Mouse (Mus musculus): ENCODE results near the gene Mysm1. TPM values are rescaled to one million over a fixed set of nuclear protein-coding genes. Genes with fewer than 3 reads are reported as not detected.

Mysm1 gene
- total RNA-seq, 2 experiments from 2014 or later = 8.2 to 9.8 TPM

DNA sequence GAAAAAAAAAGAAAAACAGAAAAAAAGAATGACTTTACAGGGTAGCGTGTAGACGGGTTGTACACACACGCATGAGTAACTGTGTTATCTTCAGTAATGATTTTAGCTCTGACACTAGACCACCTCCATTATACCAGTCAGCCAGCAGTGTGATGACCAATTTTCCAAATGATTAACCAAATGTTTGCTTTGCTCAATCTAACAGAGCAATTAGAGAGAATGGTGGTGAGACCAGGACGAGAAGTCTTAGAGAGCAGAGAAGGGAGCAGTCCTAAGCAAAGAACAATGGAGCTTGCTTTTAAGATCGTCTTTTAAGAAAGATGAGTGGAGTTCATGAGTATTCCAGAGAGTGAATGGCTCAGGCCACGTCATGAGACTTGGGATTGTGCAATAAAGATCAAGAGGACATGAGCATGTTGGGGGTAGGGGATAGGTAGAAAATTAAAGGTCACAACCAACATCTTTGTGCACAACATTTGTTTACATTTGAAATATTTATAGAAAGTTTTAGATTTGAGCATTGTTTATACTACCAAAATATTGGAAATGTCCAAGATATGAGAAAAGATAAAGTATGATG, 26.4 kb upstream of the Mysm1 start:
- no peak for DNase-seq
- H3K4me3 ChIP-seq = no peak overlapping the region
- intact Hi-C loops (cut with DNase I) = loop anchor here (5.0 kb wide), 1 partner anchor 287 kb away; no protein-coding TSS in a partner anchor
- no peak overlapping the region for H3K27ac ChIP-seq
- no peak for TF ChIP-seq CTCF (IDR thresholded peaks at IDR 0.05)

DNA sequence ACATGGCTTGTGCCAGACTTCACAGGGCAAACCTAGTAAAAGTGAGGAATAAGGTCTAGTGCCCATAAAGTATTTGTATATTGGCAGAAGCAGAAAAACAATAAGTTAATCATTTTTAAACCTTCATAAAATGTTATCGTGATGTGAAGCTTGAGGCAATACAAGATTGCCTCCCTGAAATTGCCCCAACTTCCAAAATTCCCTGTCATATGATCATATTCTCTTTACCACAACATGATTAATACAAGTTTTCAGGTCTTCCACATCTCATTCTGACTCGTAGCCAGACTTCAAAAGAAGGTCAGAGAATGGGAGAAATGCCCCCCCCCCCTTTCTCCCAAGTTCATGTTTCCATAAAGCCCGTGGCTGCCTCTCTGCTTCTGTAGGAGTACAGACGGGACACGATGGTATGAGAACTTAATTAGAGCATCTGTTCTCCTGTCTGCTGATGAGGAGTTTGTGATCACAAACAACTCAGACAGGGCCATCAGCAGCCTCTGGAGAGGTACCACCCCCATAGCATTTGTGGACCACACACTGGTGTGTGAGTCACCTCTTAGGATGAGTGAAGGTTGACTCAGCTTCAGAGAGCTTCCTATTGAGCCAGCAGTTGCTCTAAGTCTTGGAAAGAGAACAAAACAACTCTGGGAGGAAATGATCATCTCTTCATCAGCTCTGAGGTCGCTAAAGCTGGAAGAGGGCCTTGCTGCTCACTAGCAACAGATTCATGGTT, 22.3 kb upstream of the Mysm1 start:
- no peak overlapping the region for H3K27ac ChIP-seq
- intact Hi-C loops (cut with DNase I) = no loop called here
- H3K4me3 ChIP-seq = no peak overlapping the region
- no peak for DNase-seq
- no peak for TF ChIP-seq CTCF (IDR thresholded peaks at IDR 0.05)

DNA sequence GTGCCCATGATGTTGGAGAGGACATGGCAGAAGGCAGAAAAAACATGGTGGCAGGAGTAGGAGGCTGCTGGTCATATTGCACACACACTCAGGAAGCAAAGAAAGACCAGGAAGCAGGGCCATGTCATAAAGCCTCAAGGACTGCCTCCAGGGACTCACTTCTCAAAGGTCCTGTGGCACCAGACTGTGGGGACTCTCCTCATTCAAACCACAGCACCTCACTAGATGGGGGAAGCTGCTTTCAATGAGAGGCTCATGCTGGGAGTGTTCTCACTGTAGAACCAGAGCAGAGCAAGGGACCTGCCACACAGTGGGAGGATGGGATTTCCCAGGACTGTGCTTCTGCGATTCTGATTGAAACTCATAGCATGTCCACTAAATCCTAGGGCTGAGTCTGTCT, 21.2 kb upstream of the Mysm1 start:
- DNase-seq = no peak
- intact Hi-C loops (cut with DNase I) = no loop called here
- Histone ChIP-seq H3K4me3 (no peak overlapping the region), H3K27ac (no peak overlapping the region)
- TF ChIP-seq CTCF (IDR thresholded peaks at IDR 0.05) = no peak

DNA sequence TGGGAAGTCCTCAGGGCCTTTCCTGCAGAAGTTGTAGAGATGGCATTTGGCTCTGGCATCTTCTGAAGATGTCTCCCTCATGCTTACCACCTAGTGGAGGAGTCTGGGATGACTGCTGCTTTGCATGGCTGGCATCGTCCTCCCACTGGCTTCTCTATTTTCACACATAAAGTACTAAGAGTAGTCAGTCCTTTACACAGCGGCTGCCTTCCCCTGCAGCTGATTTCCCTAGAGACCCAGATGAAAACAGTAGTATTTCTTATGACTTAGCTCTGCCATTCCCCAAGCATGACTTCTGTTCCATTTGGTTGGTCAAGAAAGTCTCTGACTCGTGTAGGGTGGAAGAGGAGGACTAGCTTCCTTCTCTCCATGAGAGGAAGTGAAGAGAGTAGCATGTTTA, 20.3 kb upstream of the Mysm1 start:
- H3K27ac ChIP-seq = no peak overlapping the region
- intact Hi-C loops (cut with DNase I) = no loop called here
- peak; percentile 20; the same call in 1 of the 2 replicates for TF ChIP-seq CTCF (IDR thresholded peaks at IDR 0.05)
- H3K4me3 ChIP-seq = no peak overlapping the region
- DNase-seq = no peak

DNA sequence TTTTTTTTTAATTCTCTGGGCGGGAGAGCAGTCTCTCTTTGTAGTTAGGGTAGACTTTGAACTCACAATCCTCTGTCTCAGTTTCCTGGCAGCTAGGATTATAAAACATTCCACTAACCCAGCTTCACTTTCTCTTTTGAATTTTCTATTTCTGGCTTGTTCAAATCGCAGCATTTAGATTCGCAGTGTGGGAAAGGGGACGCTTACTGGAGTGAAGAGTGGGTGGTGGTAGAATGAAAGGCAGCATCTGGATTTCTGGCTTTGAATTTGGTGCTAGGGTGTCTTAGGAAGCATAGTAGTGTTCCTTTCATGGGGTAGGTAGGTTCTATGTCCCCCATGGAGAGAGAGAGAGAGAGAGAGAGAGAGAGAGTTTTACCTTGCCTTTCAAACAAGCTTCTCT, 17.0 kb upstream of the Mysm1 start:
- H3K4me3 ChIP-seq = no peak overlapping the region
- no peak overlapping the region for H3K27ac ChIP-seq
- intact Hi-C loops (cut with DNase I) = no loop called here
- TF ChIP-seq CTCF (IDR thresholded peaks at IDR 0.05) = no peak
- DNase-seq = no peak

DNA sequence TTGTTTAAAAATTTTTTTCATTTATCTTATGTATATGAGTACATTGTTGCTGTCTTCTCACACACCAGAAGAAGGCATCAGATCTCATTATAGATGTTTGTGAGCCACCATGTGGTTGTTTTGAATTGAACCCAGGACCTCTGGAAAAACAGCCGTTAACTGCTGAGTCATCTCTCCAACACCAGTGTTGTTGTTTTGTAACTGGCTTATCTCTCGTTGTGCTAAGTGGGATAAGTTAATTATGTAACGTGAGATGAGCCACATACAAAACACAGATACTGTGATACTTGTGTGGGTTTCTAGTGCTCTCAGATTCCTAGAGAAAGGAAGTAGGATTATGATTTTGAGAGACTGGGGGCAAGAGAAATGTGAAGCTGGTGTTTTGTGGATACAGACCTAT, 11.3 kb upstream of the Mysm1 start:
- no peak for TF ChIP-seq CTCF (IDR thresholded peaks at IDR 0.05)
- intact Hi-C loops (cut with DNase I) = no loop called here
- Histone ChIP-seq H3K4me3 (no peak overlapping the region), H3K27ac (no peak overlapping the region)
- DNase-seq = no peak

DNA sequence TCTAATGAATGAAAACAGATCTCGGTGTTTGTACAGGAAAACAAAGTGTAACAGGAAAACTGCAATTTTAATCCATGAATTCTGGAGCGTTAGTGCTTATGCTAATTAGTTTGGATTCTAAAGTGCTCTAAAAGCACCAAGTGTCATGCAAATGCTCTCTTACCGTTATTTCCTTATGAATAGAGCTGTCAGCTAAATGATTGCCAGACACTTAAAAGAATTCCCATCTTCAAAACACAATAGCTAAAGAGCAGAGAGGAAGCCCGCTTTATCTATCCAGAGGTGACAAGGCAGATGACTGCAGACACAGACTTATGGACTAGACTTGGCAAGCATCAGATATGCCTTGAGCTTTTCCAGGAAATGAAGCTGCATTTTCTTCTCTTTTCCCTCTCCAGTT, 8.8 kb upstream of the Mysm1 start:
- no peak overlapping the region for H3K27ac ChIP-seq
- no peak for TF ChIP-seq CTCF (IDR thresholded peaks at IDR 0.05)
- intact Hi-C loops (cut with DNase I) = no loop called here
- H3K4me3 ChIP-seq = no peak overlapping the region
- no peak for DNase-seq

DNA sequence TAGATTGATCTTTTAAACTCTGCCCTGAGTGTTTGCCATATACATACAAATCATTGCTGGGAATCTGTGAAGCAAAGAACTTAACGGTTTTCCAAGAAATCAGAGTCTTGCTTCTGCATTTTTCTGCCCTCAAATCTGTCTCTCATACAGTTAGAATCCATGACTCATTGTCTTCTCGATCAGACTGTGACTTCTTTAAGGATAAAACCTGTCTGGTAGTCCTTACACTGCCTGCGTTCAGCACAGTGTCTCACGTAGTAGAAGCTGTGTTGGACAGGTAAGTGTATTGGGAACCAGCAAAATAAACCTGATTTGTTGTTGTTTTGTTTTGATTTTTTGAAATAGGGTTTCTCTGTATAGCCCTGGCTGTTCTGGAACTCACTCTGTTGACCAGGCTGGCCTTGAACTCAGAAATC, 608 bp upstream of the Mysm1 start:
- TF ChIP-seq CTCF (IDR thresholded peaks at IDR 0.05) = no peak
- intact Hi-C loops (cut with DNase I) = no loop called here
- no peak for DNase-seq
- Histone ChIP-seq H3K27ac (peak overlapping the region; percentile 94), H3K4me3 (peak overlapping the region; percentile 95)

DNA sequence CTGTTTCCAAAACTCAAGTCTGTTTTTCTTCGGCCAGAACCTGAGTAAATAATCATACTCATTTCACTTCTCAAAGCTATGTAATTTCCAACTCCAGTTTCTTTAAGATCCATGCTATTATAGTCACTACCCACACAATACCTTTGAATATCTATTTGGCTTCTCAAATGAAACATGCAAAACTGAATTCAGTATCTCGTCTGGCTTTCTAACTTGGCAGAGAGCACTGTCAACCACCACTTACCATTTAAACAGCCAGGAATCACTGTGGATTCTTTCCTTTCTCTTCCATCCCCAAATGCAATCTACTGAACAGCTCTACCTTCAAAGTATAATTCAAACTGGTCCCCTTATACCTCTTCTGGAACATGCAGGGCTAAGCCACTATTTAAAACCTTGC, 5.6 kb downstream of the Mysm1 start:
- no peak overlapping the region for H3K4me3 ChIP-seq
- H3K27ac ChIP-seq = no peak overlapping the region
- intact Hi-C loops (cut with DNase I) = no loop called here
- DNase-seq = no peak
- no peak for TF ChIP-seq CTCF (IDR thresholded peaks at IDR 0.05)

DNA sequence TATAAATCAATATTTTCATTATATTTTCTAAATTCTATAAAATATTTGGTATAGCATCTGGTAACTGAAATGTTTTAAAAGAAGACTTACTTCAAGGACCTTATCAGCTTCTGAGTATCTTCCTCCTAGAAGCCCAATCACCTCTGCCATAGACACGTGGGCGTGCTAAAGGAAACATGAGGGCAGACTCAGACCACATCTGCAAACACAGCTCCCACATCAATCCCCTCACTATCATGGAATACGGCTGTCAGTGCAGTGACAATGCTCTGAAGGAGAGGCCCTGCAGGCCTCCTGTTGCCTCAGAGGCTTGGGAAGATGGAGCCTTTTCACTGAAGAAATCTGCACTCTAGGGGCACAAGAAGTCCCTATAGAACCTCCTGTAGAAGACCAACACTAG, 26.1 kb downstream of the Mysm1 start:
- intact Hi-C loops (cut with DNase I) = loop anchor here (10.0 kb wide), 1 partner anchor 378 kb away; no protein-coding TSS in a partner anchor
- no peak for TF ChIP-seq CTCF (IDR thresholded peaks at IDR 0.05)
- DNase-seq = no peak
- no peak overlapping the region for H3K27ac ChIP-seq
- H3K4me3 ChIP-seq = no peak overlapping the region

DNA sequence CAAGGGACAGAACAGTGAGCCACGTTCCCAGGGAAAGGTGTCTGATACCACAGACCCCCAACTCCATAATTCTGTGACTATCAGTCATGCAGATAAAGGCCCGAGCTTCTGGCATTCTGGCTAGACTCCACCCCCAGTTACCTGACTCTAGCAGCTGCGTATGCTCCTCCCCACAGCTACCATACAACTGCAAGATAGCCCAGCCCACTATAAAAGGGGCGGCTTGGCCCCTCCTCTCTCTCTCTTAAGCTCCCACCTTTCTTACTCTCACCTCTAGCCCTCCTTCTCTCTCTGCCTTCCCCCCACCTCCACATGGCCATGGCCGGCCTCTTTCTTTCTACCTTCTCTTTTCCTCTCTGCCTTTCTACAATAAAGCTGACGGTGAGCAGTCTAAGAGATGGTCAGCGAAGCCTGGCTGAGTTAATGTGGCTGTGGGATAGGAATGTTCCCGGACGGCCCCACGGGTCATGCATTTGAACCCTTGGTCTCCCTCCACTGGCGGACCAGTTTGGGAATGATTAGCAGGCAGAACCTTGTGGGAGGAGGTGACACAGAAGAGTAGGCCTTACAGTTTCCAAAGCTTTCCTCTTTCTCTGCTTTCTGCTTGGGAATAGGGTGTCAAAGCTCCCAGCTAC, 37.6 kb downstream of the Mysm1 start:
- intact Hi-C loops (cut with DNase I) = no loop called here
- no peak for TF ChIP-seq CTCF (IDR thresholded peaks at IDR 0.05)
- DNase-seq = no peak
- Histone ChIP-seq H3K27ac (no peak overlapping the region), H3K4me3 (no peak overlapping the region)

DNA sequence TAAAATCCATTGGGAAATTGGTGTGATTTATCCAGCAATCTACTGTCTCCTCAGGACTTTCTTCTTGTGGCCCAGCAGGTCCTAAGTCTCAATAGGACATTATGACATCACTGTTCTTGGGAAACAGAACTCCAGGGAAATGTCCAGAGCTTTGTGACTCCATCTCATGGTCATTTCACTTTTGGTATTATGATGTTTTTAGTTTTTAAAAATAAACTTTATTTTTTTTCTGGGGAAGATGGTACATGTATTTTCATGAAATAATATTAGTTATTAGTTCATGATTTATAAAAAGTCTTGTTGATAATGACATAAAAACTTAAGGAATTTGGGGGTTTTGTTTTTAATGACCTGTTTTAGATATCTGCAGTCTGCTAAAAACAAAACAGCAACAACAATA, 50.2 kb downstream of the Mysm1 start, which contains the start of gene Eqtn:
Gene Eqtn (minus strand): TSS at position 101 of the 400 bp plus-strand sequence.
- no peak for TF ChIP-seq CTCF (IDR thresholded peaks at IDR 0.05)
- no peak within 1 kb of the TSS for H3K27ac ChIP-seq
- no peak within 1 kb of the TSS for H3K4me3 ChIP-seq
- no peak for DNase-seq
- intact Hi-C loops (cut with DNase I) = no loop called here

DNA sequence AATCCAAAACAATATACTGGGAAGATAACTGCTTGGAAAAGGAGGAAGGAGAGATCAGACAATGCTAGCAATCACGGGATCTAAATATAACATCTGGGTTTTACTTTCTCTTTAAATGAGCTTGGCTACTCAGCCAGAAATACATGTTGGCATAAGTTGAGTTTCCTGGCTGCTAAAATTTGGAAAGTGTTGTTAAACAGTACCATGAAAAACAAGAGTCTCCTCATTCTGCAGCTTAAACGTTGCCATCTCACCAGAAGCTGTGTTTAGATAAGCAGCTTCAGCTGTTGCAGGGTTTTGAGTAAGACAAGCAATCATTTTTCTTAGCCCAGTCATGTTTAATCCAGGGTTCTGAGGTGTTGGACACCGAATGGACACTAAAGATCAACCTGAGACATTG, 77.1 kb downstream of the Mysm1 start:
- intact Hi-C loops (cut with DNase I) = loop anchor here (5.0 kb wide), 1 partner anchor 234 kb away; no protein-coding TSS in a partner anchor
- no peak for TF ChIP-seq CTCF (IDR thresholded peaks at IDR 0.05)
- Histone ChIP-seq H3K27ac (no peak overlapping the region), H3K4me3 (no peak overlapping the region)
- DNase-seq = no peak

Data from gastrocnemius, adult 2 months (tissue).